Mouse (Mus musculus) spleen, adult 2 months (tissue): ENCODE results near the gene Tmem238. TPM values are rescaled to one million over a fixed set of nuclear protein-coding genes. Genes with fewer than 3 reads are reported as not detected.
A peak's percentile ranks its signal among the peaks of the same experiment; 100 is the strongest.

Source experiments
- DNase-seq, 2 experiments: peaks; one replicate each; pipeline versions ENCODE4 v3.0.0 to v3.0.0-alpha.2; 2012 to 2021; ENCODE audit warnings: low spot score in 2 of 2, low read depth in 1 of 2
- H3K27ac ChIP-seq: fragments of 200-500 bp; 2 replicates; pipeline ENCODE4 v1.5.1; 2012; ENCODE audit warnings: low read length, inconsistent platforms; ENCODE audit not compliant: insufficient read depth
- H3K27me3 ChIP-seq: fragments of 200-500 bp; 2 replicates; pipeline ENCODE4 v1.6.1; 2012; ENCODE audit warnings: mild to moderate bottlenecking, moderate library complexity, low read length, inconsistent platforms; ENCODE audit not compliant: control insufficient read depth, insufficient read depth
- H3K36me3 ChIP-seq: fragments of 200-500 bp; 2 replicates; pipeline ENCODE4 v1.6.1; 2012; ENCODE audit warnings: mild to moderate bottlenecking, low read length, inconsistent platforms; ENCODE audit not compliant: control insufficient read depth, insufficient read depth
- H3K4me1 ChIP-seq: fragments of 200-500 bp; 2 replicates; pipeline ENCODE4 v1.6.1; 2011; ENCODE audit warnings: inconsistent platforms; ENCODE audit not compliant: control insufficient read depth, insufficient read depth, insufficient read length
- H3K4me3 ChIP-seq: fragments of 200-500 bp; 2 replicates; pipeline ENCODE4 v1.5.1; 2011; ENCODE audit warnings: mild to moderate bottlenecking, inconsistent platforms; ENCODE audit not compliant: insufficient read depth, insufficient read length; ENCODE audit errors: extremely low read depth
- CTCF ChIP-seq: fragments of 200-500 bp; IDR thresholded peaks from 2 replicates; pipeline ENCODE4 v1.5.1; 2011; ENCODE audit warnings: mild to moderate bottlenecking, inconsistent platforms; ENCODE audit not compliant: insufficient read depth, insufficient read length, insufficient replicate concordance; ENCODE audit errors: extremely low read depth
- POLR2A ChIP-seq: fragments of 200-500 bp; IDR thresholded peaks from 2 replicates; pipeline ENCODE4 v1.6.1; 2011; ENCODE audit warnings: low read depth, low read length, inconsistent platforms
- WGBS: fragments of 180-500 bp; shearing (Covaris S2); methylation state at CpG from one replicate; pipeline ENCODE4 v1.1.7; 2018; 5-methylcytosine and 5-hydroxymethylcytosine counted together
- polyA plus RNA-seq: library from polyadenylated mRNA; depleted of rRNA; stranded (reverse); fragments of >200 nt; gene quantifications from 2 replicates; pipeline ENCODE4 v1.2.3, GENCODE M21; 2012

The Tmem238 gene
- polyA plus RNA-seq, 1 experiment, result 17.5 TPM

DNA sequence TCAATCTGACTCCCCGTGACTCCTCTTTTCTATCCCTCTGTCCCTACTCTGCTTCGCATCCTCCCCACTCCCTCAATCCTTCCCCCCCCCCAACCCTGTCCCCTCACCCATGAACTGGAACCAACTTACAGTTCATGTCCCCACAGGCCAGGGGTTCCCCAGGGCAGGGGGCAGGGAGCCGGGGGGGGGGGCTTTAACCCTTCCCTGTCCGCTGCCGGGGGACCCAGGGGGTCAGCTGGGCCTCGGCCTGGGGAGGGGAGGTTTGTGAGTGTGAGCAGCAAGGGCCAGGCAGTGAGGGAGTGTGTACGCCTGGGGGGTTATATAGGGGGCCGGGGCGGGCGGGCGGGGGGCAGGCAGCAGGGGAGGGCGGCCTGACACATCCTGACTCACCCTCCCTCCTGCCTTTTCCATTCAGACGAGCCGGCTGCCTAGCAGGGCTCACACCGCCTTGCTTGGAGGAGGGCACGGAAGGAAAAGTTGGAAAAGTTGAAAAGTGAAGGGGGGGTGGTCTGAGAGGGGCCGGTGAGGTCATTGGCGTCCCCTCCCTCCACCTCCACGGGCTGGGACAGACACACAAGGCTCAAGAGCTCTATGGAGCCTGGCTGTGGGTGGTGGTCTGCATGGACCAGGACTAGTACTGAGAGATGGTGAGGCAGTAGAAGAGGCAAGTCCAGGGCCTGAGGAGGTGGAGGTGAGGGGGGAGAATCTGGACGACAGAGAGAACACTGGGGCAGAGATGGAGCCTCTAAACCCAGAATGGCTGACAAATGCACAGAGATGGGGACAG, 11.4 kb downstream of the Tmem238 start:
- TF ChIP-seq POLR2A (no peak), CTCF (no peak)

DNA sequence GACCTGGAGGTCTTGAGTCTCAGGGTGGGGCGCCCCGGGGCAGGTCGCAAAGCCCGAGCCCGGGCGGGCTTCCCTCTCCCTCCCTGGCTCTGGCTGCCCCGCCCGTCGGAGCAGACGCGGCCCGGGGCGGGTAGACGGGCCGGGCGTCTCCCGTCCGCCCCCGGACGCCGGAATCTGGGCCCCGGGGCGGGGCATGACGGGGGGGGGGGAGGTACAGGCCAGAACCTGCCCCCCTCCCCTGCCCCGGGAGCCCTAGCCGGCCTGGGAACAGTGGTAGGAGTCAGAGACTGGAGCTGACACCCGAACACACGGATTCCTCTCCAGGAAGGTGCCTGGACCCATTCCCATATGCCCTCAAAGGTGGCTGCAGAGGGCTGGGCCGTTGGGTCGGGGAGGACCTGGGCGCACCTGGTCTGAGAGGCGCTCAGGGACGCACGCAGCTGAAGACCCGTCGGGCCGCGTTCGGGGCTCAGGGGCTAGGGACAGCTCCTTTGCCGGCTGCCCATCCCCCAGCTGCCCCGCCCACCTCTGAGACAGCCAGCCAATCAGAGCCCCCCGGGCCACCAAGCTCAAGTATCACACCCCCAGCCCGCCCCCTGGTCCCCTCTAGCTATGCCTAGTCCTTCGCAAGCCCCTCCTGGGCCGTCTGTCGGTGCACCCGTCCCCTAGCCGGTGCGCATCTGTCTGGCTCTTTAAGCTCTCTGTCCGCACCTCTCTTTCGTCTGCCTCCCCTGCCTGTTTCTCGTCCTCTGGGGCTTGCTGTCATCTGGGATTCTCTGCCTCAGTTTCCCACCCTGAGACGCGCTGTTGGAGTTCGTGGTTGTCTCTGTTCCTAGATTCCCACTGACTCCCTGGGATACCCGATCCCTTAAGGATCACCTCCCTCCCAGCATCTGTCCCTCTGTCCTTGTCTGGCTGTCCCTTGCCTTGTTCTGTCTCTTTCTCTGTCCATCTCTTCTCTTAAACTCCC, 12.3 kb downstream of the Tmem238 start:
- Histone ChIP-seq H3K4me1 (no peaks in the 10 kb centered on the region), H3K36me3 (no peaks in the 10 kb centered on the region), H3K27ac (no peak overlapping the region), H3K27me3 (peaks cover 17% of the 10 kb centered on the region), H3K4me3 (peak overlapping the region; percentile 52; the same call in 1 of the 2 replicates)
- no peak for DNase-seq
- 3% methylated on average over 37 of the region's 56 CpGs for WGBS
- TF ChIP-seq POLR2A, result no peak
- no peak for TF ChIP-seq CTCF

More for the DNA sequence above, 11.4 kb downstream of the Tmem238 start:
- Histone ChIP-seq H3K4me3 (no peak overlapping the region), H3K27ac (no peak overlapping the region), H3K4me1 (no peaks in the 10 kb centered on the region), H3K27me3 (peaks cover 17% of the 10 kb centered on the region), H3K36me3 (no peaks in the 10 kb centered on the region)
- 51% methylated on average over 20 of the region's 20 CpGs for WGBS
- DNase-seq, result no peak

DNA sequence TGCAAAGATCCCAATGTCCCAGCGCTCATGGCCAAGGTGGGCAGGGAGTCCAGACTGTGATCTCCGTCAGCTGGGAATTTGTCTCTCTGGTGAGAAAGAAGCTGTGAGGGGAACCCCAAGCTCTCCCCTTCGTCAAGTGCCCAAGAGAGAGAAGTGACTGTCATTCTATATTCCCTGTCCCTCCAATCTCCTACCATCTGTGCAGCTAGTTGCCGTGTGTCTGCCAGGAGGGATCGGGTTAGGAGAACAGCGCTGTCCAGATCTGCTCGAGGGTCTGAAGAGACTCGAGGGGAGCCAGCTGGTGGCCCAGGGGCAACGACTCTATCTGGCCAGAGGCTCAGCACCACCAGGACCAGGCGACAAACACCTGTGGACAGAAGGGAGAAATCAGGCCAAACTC, 13.3 kb downstream of the Tmem238 start:
- Histone ChIP-seq H3K27me3 (peaks cover 17% of the 10 kb centered on the region), H3K4me3 (no peak overlapping the region), H3K4me1 (no peaks in the 10 kb centered on the region), H3K27ac (no peak overlapping the region), H3K36me3 (no peaks in the 10 kb centered on the region)
- DNase-seq, result no peak
- TF ChIP-seq CTCF, result no peak
- no peak for TF ChIP-seq POLR2A
- 61% methylated on average over 10 of the region's 10 CpGs for WGBS

DNA sequence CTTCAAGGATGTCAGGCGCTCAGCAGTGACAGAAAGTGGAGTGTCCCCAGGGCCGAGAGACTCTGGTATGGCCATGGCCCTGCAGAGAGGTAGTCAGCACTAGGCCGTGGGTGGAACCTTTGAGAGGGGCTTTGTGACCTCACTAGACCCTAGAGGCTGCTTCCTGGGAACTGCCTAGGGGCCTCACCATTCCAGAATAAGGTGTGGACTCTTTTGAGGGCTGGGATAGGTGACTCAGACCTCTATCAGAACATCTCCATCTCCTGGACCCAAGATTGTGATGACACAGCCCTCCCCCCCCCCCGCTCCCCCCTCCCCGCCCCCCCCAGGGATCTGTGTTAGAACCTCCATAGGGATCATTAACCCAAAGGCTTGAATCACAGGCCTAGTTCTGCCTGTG, 18.3 kb downstream of the Tmem238 start, which contains the start of gene Fam71e2:
Gene Fam71e2 (minus strand): TSS at position 101 of the 400 bp plus-strand sequence.
- DNase-seq, result no peak
- Histone ChIP-seq H3K36me3 (no peaks in the 10 kb centered on the region), H3K4me1 (no peaks in the 10 kb centered on the region), H3K27ac (no peak within 1 kb of the TSS), H3K27me3 (peaks cover 4% of the 10 kb centered on the region), H3K4me3 (no peak within 1 kb of the TSS)
- WGBS, result 75% methylated on average over 5 of the region's 5 CpGs
- TF ChIP-seq CTCF (no peak), POLR2A (no peak)

DNA sequence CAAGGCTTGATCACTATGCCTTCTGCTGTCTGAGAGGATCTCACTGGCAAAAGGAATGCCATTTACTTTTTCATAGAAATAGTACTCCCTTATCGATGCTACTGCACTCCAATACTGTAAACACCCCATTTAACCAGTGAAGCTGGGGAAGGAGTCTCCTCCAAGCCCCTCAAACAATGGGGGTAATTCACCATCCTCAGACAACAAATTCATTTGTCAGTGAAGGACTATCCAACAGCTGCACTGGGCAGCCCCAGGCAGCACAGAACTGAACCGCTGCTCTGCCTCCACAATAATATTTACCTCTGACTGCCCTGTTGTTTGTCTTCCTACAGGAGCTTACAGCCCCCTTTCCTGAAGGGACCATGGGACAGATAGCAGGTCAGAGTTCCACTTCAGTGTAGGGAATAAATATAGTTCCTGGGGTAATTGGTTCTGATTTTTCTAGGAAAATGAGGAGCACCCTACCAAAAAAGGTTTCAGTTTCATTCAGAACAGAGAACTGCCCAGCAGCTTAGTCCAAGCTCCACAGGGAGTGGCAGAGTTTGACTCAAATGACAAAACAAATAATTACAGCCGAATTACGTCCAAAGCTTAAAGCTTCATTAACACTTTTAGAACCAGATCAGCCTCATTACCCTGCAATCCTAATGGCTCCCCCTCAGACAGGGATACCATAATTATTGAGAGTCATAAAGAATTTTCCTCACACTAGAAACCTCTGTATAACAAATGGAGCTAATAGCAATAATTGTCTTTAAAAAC, 24.3 kb downstream of the Tmem238 start:
- no peak for DNase-seq
- no peak for TF ChIP-seq POLR2A
- TF ChIP-seq CTCF, result no peak
- H3K27ac ChIP-seq, result no peak overlapping the region
- H3K4me3 ChIP-seq, result no peak overlapping the region
- H3K4me1 ChIP-seq, result no peaks in the 10 kb centered on the region
- H3K27me3 ChIP-seq, result no peaks in the 10 kb centered on the region
- WGBS, result 49% methylated on average over 4 of the region's 4 CpGs
- no peaks in the 10 kb centered on the region for H3K36me3 ChIP-seq

DNA sequence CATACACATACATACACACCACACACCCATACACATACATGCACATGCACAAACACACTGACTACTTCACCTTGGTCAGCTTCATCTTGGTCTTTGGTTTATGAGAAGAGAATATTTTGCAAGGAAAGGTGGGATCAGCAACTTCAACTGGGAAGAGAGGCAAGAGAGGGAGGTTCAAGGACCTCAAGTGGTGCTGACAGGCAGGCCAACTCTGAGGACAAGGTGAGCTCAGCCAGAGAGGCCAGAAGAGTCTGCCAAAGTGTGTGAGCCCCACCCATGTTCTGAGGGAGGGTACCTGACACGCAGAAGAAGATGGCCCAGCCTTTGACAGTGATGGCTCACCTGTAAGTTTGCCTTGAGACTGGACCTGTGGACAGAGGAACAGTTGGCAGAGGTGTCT, 29.8 kb downstream of the Tmem238 start:
- H3K4me1 ChIP-seq, result no peaks in the 10 kb centered on the region; the same call in 1 of the 2 replicates
- WGBS, result 55% methylated on average over 1 of the region's 1 CpGs
- TF ChIP-seq CTCF (no peak), POLR2A (no peak)
- H3K27me3 ChIP-seq, result no peaks in the 10 kb centered on the region
- no peaks in the 10 kb centered on the region for H3K36me3 ChIP-seq
- no peak overlapping the region for H3K4me3 ChIP-seq
- H3K27ac ChIP-seq, result no peak overlapping the region
- DNase-seq, result no peak
